Mouse (Mus musculus) cortical plate, adult 2 months (tissue): ENCODE data around the gene Wdr3. TPM values are rescaled to one million over a fixed set of nuclear protein-coding genes. Genes with fewer than 3 reads are reported as not detected.

ENCODE experiments used
- H3K27ac ChIP-seq: fragments of 200-500 bp; 2 replicates; pipeline ENCODE4 v1.5.1; 2012; ENCODE audit warnings: low read length, control low read depth, inconsistent platforms; ENCODE audit not compliant: insufficient read depth
- H3K4me1 ChIP-seq: fragments of 200-500 bp; 2 replicates; pipeline ENCODE4 v1.6.1; 2011; ENCODE audit warnings: low read length; ENCODE audit not compliant: control insufficient read depth, insufficient read depth
- H3K4me3 ChIP-seq: fragments of 200-500 bp; 2 replicates; pipeline ENCODE4 v1.5.1; 2011; ENCODE audit warnings: mild to moderate bottlenecking, low read length, control low read depth; ENCODE audit not compliant: insufficient read depth
- CTCF ChIP-seq: fragments of 200-500 bp; IDR thresholded peaks from 2 replicates; pipeline ENCODE4 v1.5.1; 2011; ENCODE audit warnings: mild to moderate bottlenecking, control low read depth, low read length; ENCODE audit not compliant: insufficient read depth; ENCODE audit errors: extremely low read depth
- POLR2A ChIP-seq: fragments of 200-500 bp; IDR thresholded peaks from 2 replicates; pipeline ENCODE4 v1.6.1; 2011; ENCODE audit warnings: mild to moderate bottlenecking, low read length, control low read depth; ENCODE audit not compliant: insufficient read depth; ENCODE audit errors: extremely low read depth
- polyA plus RNA-seq: library from polyadenylated mRNA; depleted of rRNA; stranded (reverse); fragments of >200 nt; gene quantifications from 2 replicates; pipeline ENCODE4 v1.2.3, GENCODE M21; 2012; rRNA removed

Wdr3 gene
- polyA plus RNA-seq, 1 experiment = 16.8 TPM

DNA sequence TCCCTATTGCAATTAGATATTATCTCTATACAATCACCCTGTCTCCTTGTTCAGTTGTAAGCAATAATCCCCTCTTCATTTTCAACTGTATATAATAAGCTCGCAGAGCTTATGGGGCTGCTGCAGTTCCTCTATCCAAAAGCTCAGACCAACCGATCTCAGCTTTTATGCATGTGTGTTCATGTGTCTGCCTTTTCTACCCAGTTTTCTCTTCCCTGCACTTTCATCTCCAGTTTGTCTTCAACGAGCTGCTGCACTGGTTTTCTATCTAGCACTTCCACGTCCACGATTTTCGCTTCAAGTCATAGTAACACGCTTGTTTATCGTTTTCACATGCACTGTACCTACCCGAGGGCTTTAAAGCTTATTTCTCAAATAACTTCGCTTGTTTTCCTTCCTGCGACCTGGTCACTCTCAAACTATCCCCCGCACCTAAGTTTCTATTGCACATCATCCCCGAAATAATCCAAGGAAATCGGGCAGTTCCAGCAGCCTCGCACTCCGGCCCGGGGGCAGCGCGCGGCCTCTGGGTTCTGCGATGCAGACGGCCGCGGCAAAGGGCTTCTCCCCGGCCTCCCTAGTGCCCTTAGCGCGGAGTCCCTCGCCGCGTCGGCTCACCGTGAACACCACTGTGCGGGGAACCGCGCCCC lies 417 bp downstream of the Wdr3 start:
- TF ChIP-seq CTCF = no peak
- TF ChIP-seq POLR2A = no peak
- H3K4me3 ChIP-seq = peak overlapping the region; percentile 54
- H3K4me1 ChIP-seq = peaks cover 6% of the 10 kb centered on the region; the same call in 1 of the 2 replicates
- no peak overlapping the region for H3K27ac ChIP-seq

DNA sequence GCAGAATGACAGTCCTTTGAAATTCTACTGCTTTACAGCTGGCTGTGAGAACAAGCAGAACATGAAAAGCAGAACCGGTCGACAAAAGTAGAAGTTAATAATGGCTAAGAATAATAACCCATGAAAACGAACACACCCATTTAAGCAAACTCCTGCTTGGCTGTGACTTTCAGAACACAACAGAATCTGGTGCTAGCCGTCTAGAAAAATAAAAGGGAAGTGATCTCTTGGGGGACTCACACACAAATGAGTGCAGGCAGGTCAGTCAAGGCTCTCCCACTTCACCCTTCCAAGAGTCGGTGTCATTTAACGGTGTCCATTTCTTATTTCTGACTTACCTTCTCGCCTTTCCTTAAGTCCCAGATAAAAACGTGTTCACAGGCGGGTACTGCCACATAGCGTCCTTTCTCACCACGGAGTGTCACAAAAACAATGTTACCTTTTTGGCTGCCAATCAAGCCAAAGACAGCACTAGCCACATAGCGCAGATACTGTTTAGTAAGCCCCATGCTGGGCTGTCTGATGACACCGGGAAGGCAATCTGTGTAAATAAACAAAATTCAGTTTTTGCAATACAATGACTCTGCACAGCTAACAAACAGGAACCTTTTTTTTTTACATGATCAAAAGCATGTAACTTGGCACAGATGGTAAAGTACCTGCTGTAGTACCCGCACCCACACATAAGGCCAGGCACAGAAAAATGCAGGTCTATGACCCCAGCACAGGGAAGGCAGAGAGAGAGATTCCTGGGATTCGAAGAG lies 1.3 kb downstream of the Wdr3 start:
- TF ChIP-seq POLR2A (no peak), CTCF (no peak)
- H3K27ac ChIP-seq = no peak overlapping the region
- H3K4me3 ChIP-seq = peak overlapping the region; percentile 54; the same call in 1 of the 2 replicates
- H3K4me1 ChIP-seq = peaks cover 6% of the 10 kb centered on the region; the same call in 1 of the 2 replicates

GRCm38 (mm10) chr3:100122445-100122844 lies 39.8 kb downstream of the Wdr3 start:
- H3K27ac ChIP-seq = no peak overlapping the region
- H3K4me3 ChIP-seq = no peak overlapping the region
- no peaks in the 10 kb centered on the region for H3K4me1 ChIP-seq
- no peak for TF ChIP-seq CTCF
- TF ChIP-seq POLR2A = no peak

- Histone ChIP-seq H3K4me3 (no peak overlapping the region), H3K27ac (no peak overlapping the region), H3K4me1 (no peaks in the 10 kb centered on the region)
- no peak for TF ChIP-seq CTCF
These were observed 40.2 kb downstream of the Wdr3 start for GRCm38 (mm10) chr3:100121961-100122360.

- Histone ChIP-seq H3K27ac (no peak overlapping the region), H3K4me3 (no peak overlapping the region), H3K4me1 (no peaks in the 10 kb centered on the region)
- TF ChIP-seq POLR2A (no peak), CTCF (no peak)
These were observed 43.5 kb downstream of the Wdr3 start for GRCm38 (mm10) chr3:100118681-100119080.

- Histone ChIP-seq H3K4me3 (no peak overlapping the region), H3K4me1 (no peaks in the 10 kb centered on the region), H3K27ac (no peak overlapping the region)
- TF ChIP-seq CTCF (no peak), POLR2A (no peak)
These were observed 55.5 kb downstream of the Wdr3 start for GRCm38 (mm10) chr3:100106736-100107135.

- Histone ChIP-seq H3K27ac (no peak overlapping the region), H3K4me3 (no peak overlapping the region), H3K4me1 (no peaks in the 10 kb centered on the region)
- TF ChIP-seq CTCF = no peak
- no peak for TF ChIP-seq POLR2A
These were observed 59.7 kb downstream of the Wdr3 start for GRCm38 (mm10) chr3:100102386-100103092.

Other genes starting within 250 kb of the Wdr3 start
- gene Gdap2, start within 50 bp of the Wdr3 start, polyA plus RNA-seq = 31.6 and 37.8 TPM in 2 replicates